Mouse (Mus musculus): ENCODE measurements at regions not wholly inside any gene's neighbourhood (a gene's known extent, or its start where the extent isn't known, plus 50 kb on each side); places are given as distances from the start of the nearest gene placed in this dataset.
A peak's percentile ranks its signal among the peaks of the same experiment; 100 is the strongest.

DNA sequence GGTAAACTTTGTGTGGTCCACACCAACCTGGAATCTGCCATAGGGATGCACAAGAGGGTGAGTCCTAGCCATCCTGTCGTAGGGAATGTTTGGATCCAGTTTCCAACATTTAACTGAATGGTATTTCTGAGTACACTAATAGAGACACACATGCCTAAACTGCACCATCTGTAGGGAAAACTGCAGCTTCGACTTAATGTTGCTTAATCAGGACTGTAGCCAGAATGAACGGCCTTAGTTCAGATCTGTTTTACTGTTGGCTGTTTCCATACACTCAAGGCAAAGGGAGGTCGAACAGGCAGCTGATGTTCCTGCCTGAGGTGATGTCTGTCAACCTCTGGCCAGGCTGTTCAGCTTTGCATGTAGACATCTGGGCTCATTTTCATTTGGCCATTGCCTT lies 399.0 kb upstream of the Tmem132c start:
- DNase-seq (no peak), ATAC-seq (ENCODE audit: low read depth) (no peak)
- no peak overlapping the region for H3K4me2 ChIP-seq
- no peaks in the 10 kb centered on the region; the same call in 1 of the 2 replicates for H3K9me3 ChIP-seq (replicated peaks)
- no peaks in the 10 kb centered on the region for H3K36me3 ChIP-seq
- 47% methylated on average over 4 of the region's 4 CpGs for WGBS (ENCODE audit: insufficient replicate concordance)
- no peaks in the 10 kb centered on the region for H3K27me3 ChIP-seq
- no peak overlapping the region for H3K27ac ChIP-seq
- H3K9ac ChIP-seq: no peak overlapping the region
- no peaks in the 10 kb centered on the region for H3K4me1 ChIP-seq (replicated peaks)
- no peak overlapping the region for H3K4me3 ChIP-seq (replicated peaks)

- Histone ChIP-seq H3K9me3 (replicated peaks) (0 out of 2 replicates have a peak, but pooled peaks cover 6% of the 10 kb centered on the region), H3K27ac (no peak overlapping the region), H3K27me3 (no peaks in the 10 kb centered on the region), H3K4me2 (no peak overlapping the region), H3K4me3 (replicated peaks) (no peak overlapping the region), H3K4me1 (replicated peaks) (no peaks in the 10 kb centered on the region), H3K36me3 (no peaks in the 10 kb centered on the region), H3K9ac (no peak overlapping the region)
- 0 out of 2 replicates have a peak, but pooled peaks have one; percentile 53 for ATAC-seq (ENCODE audit: low read depth)
- 50% methylated on average over 1 of the region's 1 CpGs for WGBS (ENCODE audit: insufficient replicate concordance)
- no peak for DNase-seq
Measured at GRCm38 (mm10) chr5:126862078-126862477, 379.5 kb upstream of the Tmem132c start.

GRCm38 (mm10) chr5:126875842-126876241 lies 365.8 kb upstream of the Tmem132c start:
- H3K4me3 ChIP-seq (replicated peaks): no peak overlapping the region
- 0 out of 2 replicates have a peak, but pooled peaks cover 8% of the 10 kb centered on the region for H3K9me3 ChIP-seq (replicated peaks)
- 69% methylated on average over 1 of the region's 1 CpGs for WGBS (ENCODE audit: insufficient replicate concordance)
- no peak overlapping the region for H3K9ac ChIP-seq
- ATAC-seq (ENCODE audit: low read depth): no peak
- no peak overlapping the region for H3K4me2 ChIP-seq
- H3K27me3 ChIP-seq: no peaks in the 10 kb centered on the region
- DNase-seq: no peak
- no peak overlapping the region for H3K27ac ChIP-seq
- no peaks in the 10 kb centered on the region for H3K36me3 ChIP-seq
- no peaks in the 10 kb centered on the region for H3K4me1 ChIP-seq (replicated peaks)

DNA sequence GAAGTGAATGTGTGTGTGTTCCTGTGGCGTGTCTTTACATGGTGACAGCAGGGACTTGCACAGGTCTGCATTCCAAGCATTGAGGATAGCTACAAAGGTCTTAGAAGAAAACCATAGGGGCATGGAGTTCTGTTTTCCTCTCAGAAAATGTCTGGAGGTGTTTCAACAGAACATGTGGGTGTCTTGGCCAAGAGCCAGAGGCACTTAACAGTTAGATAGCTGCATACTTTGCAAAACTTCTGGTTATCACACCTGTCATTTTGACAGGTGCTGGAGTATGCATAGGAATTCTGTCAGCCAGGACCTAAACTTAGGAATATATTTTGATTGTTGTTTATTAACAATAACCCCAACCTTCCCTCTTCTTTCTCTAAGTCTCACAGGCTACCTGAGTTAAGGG lies 350.9 kb upstream of the Tmem132c start:
- WGBS (ENCODE audit: insufficient replicate concordance): 48% methylated on average over 1 of the region's 1 CpGs
- DNase-seq (no peak), ATAC-seq (ENCODE audit: low read depth) (no peak)

DNA sequence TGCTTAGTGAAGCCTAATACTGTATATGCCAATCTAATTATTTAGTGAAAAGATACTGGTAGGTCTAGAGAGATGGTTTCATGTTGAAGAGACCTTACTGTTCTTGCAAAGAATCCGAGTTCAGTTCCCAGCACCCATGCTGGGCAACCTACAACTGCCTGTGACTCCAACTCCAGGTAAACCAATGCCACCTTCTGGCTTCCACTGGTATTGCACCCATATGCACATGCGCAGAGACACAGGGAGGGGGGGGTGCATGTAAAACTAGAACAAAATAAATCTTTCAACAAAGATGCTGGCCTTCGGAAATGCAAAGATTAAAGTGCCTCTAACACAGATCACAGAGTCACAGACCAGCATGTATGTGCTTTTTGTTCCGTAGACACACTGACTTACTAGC lies 348.5 kb upstream of the Tmem132c start:
- ATAC-seq (ENCODE audit: low read depth) (no peak), DNase-seq (no peak)
- no peaks in the 10 kb centered on the region for H3K27me3 ChIP-seq
- no peak overlapping the region for H3K27ac ChIP-seq
- H3K4me3 ChIP-seq (replicated peaks): no peak overlapping the region
- H3K4me2 ChIP-seq: no peak overlapping the region
- H3K9me3 ChIP-seq (replicated peaks): peaks cover 7% of the 10 kb centered on the region; the same call in 1 of the 2 replicates
- H3K9ac ChIP-seq: no peak overlapping the region
- no peaks in the 10 kb centered on the region for H3K4me1 ChIP-seq (replicated peaks)
- WGBS (ENCODE audit: insufficient replicate concordance): 71% methylated on average over 4 of the region's 4 CpGs
- H3K36me3 ChIP-seq: no peaks in the 10 kb centered on the region

More for the DNA sequence above, 350.9 kb upstream of the Tmem132c start:
- no peak overlapping the region for H3K27ac ChIP-seq
- H3K27me3 ChIP-seq: no peaks in the 10 kb centered on the region
- no peaks in the 10 kb centered on the region for H3K36me3 ChIP-seq
- H3K4me3 ChIP-seq (replicated peaks): no peak overlapping the region
- H3K9ac ChIP-seq: no peak overlapping the region
- H3K4me2 ChIP-seq: no peak overlapping the region
- 0 out of 2 replicates have a peak, but pooled peaks cover 6% of the 10 kb centered on the region for H3K9me3 ChIP-seq (replicated peaks)
- H3K4me1 ChIP-seq (replicated peaks): no peaks in the 10 kb centered on the region

GRCm38 (mm10) chr5:126910084-126910483 lies 331.5 kb upstream of the Tmem132c start:
- no peak overlapping the region for H3K27ac ChIP-seq
- WGBS (ENCODE audit: insufficient replicate concordance): 51% methylated on average over 2 of the region's 2 CpGs
- H3K4me2 ChIP-seq: no peak overlapping the region
- DNase-seq: no peak
- no peak overlapping the region for H3K9ac ChIP-seq
- no peaks in the 10 kb centered on the region for H3K27me3 ChIP-seq
- H3K9me3 ChIP-seq (replicated peaks): peaks cover 10% of the 10 kb centered on the region
- H3K36me3 ChIP-seq: no peaks in the 10 kb centered on the region
- no peak for ATAC-seq (ENCODE audit: low read depth)
- H3K4me3 ChIP-seq (replicated peaks): no peak overlapping the region
- H3K4me1 ChIP-seq (replicated peaks): no peaks in the 10 kb centered on the region

DNA sequence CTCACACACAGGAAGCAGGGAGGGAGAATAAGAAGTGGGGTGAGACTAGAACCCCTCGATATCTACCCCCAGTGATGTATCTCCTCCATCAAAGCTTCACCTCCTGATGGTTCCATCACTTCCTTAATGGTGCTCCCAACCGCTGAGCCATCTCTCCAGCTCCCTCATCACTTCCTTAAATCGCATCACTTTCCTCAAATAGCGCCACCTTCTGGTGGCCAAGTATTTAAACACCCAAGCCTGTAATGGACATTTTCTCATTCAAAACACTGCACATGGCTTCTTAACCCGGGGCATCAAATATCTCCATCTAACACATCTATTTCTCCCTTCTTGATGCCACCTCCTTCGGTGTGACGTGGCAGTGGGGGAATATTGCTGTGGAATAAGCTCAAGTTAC lies 324.3 kb upstream of the Tmem132c start:
- Histone ChIP-seq H3K27ac (no peak overlapping the region), H3K4me1 (replicated peaks) (no peaks in the 10 kb centered on the region), H3K27me3 (no peaks in the 10 kb centered on the region), H3K36me3 (no peaks in the 10 kb centered on the region), H3K9ac (no peak overlapping the region), H3K4me3 (replicated peaks) (no peak overlapping the region), H3K4me2 (no peak overlapping the region), H3K9me3 (replicated peaks) (peaks cover 13% of the 10 kb centered on the region; the same call in 1 of the 2 replicates)
- ATAC-seq (ENCODE audit: low read depth) (no peak), DNase-seq (no peak)
- WGBS (ENCODE audit: insufficient replicate concordance): 63% methylated on average over 7 of the region's 7 CpGs

GRCm38 (mm10) chr5:126933466-126933865 lies 308.1 kb upstream of the Tmem132c start:
- no peaks in the 10 kb centered on the region for H3K4me1 ChIP-seq (replicated peaks)
- H3K9me3 ChIP-seq (replicated peaks): no peaks in the 10 kb centered on the region; the same call in 1 of the 2 replicates
- H3K9ac ChIP-seq: no peak overlapping the region
- H3K4me3 ChIP-seq (replicated peaks): no peak overlapping the region
- no peak overlapping the region for H3K4me2 ChIP-seq
- DNase-seq: no peak
- ATAC-seq (ENCODE audit: low read depth): no peak
- no peak overlapping the region for H3K27ac ChIP-seq
- 34% methylated on average over 2 of the region's 2 CpGs for WGBS (ENCODE audit: insufficient replicate concordance)
- no peaks in the 10 kb centered on the region for H3K27me3 ChIP-seq
- H3K36me3 ChIP-seq: no peaks in the 10 kb centered on the region

GRCm38 (mm10) chr5:126944861-126945260 lies 296.7 kb upstream of the Tmem132c start:
- Histone ChIP-seq H3K4me3 (replicated peaks) (no peak overlapping the region), H3K36me3 (no peaks in the 10 kb centered on the region), H3K9me3 (replicated peaks) (peaks cover 10% of the 10 kb centered on the region; the same call in 1 of the 2 replicates), H3K9ac (no peak overlapping the region), H3K27ac (no peak overlapping the region), H3K27me3 (no peaks in the 10 kb centered on the region), H3K4me2 (no peak overlapping the region), H3K4me1 (replicated peaks) (no peaks in the 10 kb centered on the region)
- DNase-seq (no peak), ATAC-seq (ENCODE audit: low read depth) (no peak)
- WGBS (ENCODE audit: insufficient replicate concordance): 66% methylated on average over 7 of the region's 7 CpGs

DNA sequence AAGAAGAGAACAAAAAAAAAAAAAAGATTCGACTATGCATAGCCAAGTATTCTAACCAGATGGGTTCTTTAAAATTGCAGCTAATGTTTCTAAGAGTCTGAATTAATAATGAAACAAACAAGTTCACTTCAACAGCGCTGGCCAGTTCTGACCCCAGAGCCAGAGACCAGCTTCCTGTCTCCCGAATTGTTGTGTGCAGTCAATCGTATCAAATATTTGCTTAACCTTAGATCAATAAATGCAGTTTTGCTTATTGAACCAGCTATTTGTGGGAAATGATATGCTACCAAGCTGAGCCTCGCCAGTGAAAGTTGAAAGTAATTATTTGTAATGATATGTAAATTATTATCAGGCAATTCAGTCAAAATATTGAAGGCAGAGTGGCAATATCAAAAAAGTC lies 287.4 kb upstream of the Tmem132c start:
- Histone ChIP-seq H3K4me2 (no peak overlapping the region), H3K27ac (no peak overlapping the region), H3K9ac (no peak overlapping the region), H3K36me3 (no peaks in the 10 kb centered on the region), H3K4me3 (replicated peaks) (no peak overlapping the region), H3K4me1 (replicated peaks) (no peaks in the 10 kb centered on the region), H3K27me3 (no peaks in the 10 kb centered on the region), H3K9me3 (replicated peaks) (peaks cover 20% of the 10 kb centered on the region; the same call in 1 of the 2 replicates)
- no peak for ATAC-seq (ENCODE audit: low read depth)
- 51% methylated on average over 5 of the region's 5 CpGs for WGBS (ENCODE audit: insufficient replicate concordance)
- DNase-seq: no peak

- no peaks in the 10 kb centered on the region for H3K36me3 ChIP-seq
- DNase-seq: no peak
- H3K4me1 ChIP-seq (replicated peaks): no peaks in the 10 kb centered on the region
- 66% methylated on average over 6 of the region's 6 CpGs for WGBS (ENCODE audit: insufficient replicate concordance)
- H3K27me3 ChIP-seq: no peaks in the 10 kb centered on the region
- H3K9ac ChIP-seq: no peak overlapping the region
- no peak overlapping the region for H3K27ac ChIP-seq
- no peak overlapping the region for H3K4me3 ChIP-seq (replicated peaks)
- peaks cover 18% of the 10 kb centered on the region; the same call in 1 of the 2 replicates for H3K9me3 ChIP-seq (replicated peaks)
- ATAC-seq (ENCODE audit: low read depth): 0 out of 2 replicates have a peak, but pooled peaks have one; percentile 51
- H3K4me2 ChIP-seq: no peak overlapping the region
Measured at GRCm38 (mm10) chr5:126954634-126955033, 287.0 kb upstream of the Tmem132c start.

DNA sequence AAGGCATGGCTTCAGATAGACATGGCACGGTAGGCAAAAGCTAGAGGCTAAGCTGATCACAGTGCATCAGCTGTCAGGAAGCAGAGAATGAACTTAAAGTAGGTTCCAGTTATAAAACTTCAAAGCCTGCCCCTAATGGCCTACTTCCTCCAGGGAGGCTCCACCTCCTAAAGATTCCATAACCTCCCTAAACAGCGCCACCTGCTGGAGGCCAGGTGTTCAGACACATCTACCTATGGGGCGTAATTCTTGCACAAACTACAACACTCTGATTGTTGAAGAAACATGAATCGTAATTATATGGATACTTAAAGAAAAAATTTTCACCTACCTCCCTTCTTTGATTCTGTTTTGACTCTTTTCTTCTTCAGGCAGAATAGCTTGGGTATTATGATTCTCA lies 277.0 kb upstream of the Tmem132c start:
- Histone ChIP-seq H3K27me3 (no peaks in the 10 kb centered on the region), H3K4me2 (no peak overlapping the region), H3K36me3 (no peaks in the 10 kb centered on the region), H3K9me3 (replicated peaks) (no peaks in the 10 kb centered on the region; the same call in 1 of the 2 replicates), H3K9ac (no peak overlapping the region), H3K27ac (no peak overlapping the region), H3K4me1 (replicated peaks) (no peaks in the 10 kb centered on the region), H3K4me3 (replicated peaks) (no peak overlapping the region)
- no peak for DNase-seq
- 73% methylated on average over 4 of the region's 4 CpGs for whole genome bisulfite sequencing (ENCODE audit: insufficient replicate concordance)
- ATAC-seq (ENCODE audit: low read depth): no peak

All from liver, embryonic 13.5 days (tissue).